Mouse (Mus musculus) neural tube, embryonic 13.5 days (tissue): ENCODE results near the gene Elobl. TPM values are rescaled to one million over a fixed set of nuclear protein-coding genes. Genes with fewer than 3 reads are reported as not detected.

Source experiments
- ATAC-seq: fragments of 200-750 bp; cut with Nextera tagmentation; 2 replicates; pipeline ENCODE4 v1.8.0; 2017; ENCODE audit warnings: low read depth, mild to moderate bottlenecking, moderate TSS enrichment, moderate library complexity
- H3K27ac ChIP-seq: fragments of 300-500 bp; sonication (generic); replicated peaks from 2 replicates; pipeline ENCODE4 v1.5.1; 2015; ENCODE audit warnings: moderate library complexity, mild to moderate bottlenecking, inconsistent platforms
- H3K27me3 ChIP-seq: fragments of 300-500 bp; sonication (generic); 2 replicates; pipeline ENCODE4 v1.6.1; 2015; ENCODE audit warnings: mild to moderate bottlenecking, inconsistent platforms
- H3K36me3 ChIP-seq: fragments of 300-500 bp; sonication (generic); 2 replicates; pipeline ENCODE4 v1.6.1; 2015; ENCODE audit warnings: mild to moderate bottlenecking, inconsistent platforms
- H3K4me1 ChIP-seq: fragments of 300-500 bp; sonication (generic); replicated peaks from 2 replicates; pipeline ENCODE4 v1.6.1; 2015; ENCODE audit warnings: inconsistent platforms
- H3K4me2 ChIP-seq: fragments of 300-500 bp; sonication (generic); 2 replicates; pipeline ENCODE4 v1.6.1; 2015; ENCODE audit warnings: inconsistent platforms, mild to moderate bottlenecking, moderate library complexity
- H3K4me3 ChIP-seq: fragments of 300-500 bp; sonication (generic); 2 replicates; pipeline ENCODE4 v1.5.1; 2015; ENCODE audit warnings: mild to moderate bottlenecking, inconsistent platforms
- H3K9ac ChIP-seq: fragments of 300-500 bp; sonication (generic); 2 replicates; pipeline ENCODE4 v1.6.1; 2015; ENCODE audit warnings: moderate library complexity, mild to moderate bottlenecking, inconsistent platforms
- H3K9me3 ChIP-seq: fragments of 300-500 bp; sonication (generic); 2 replicates; pipeline ENCODE4 v1.6.1; 2016; ENCODE audit warnings: inconsistent platforms
- WGBS: fragments of 180-500 bp; shearing (Covaris S2); methylation state at CpG from one replicate; pipeline ENCODE4 v1.1.7; 2015; 5-methylcytosine and 5-hydroxymethylcytosine counted together
- polyA plus RNA-seq: library from polyadenylated mRNA; unstranded; fragments of >200 nt; fragmentation: Nextera tagmentation; extraction: Ambion mirVana; gene quantifications from 2 replicates; pipeline ENCODE4 v1.2.1, GENCODE M21; 2015

Elobl gene
- polyA plus RNA-seq, 1 experiment from 2014 or later: not detected

- no peak for ATAC-seq
- Histone ChIP-seq H3K9ac (no peak overlapping the region), H3K4me1 (peaks cover 9% of the 10 kb centered on the region), H3K9me3 (no peaks in the 10 kb centered on the region), H3K36me3 (0 out of 2 replicates have a peak, but pooled peaks cover 3% of the 10 kb centered on the region), H3K27ac (no peak overlapping the region), H3K4me3 (no peak overlapping the region), H3K27me3 (no peaks in the 10 kb centered on the region), H3K4me2 (no peak overlapping the region)
- 90% methylated on average over 13 of the region's 13 CpGs for WGBS
These were observed 16.0 kb downstream of the Elobl start for GRCm38 (mm10) chr11:88950640-88951250.

GRCm38 (mm10) chr11:88949802-88950639 is 16.7 kb downstream of the Elobl start:
- Histone ChIP-seq H3K27ac (no peak overlapping the region), H3K4me3 (no peak overlapping the region), H3K36me3 (0 out of 2 replicates have a peak, but pooled peaks cover 3% of the 10 kb centered on the region), H3K4me1 (peaks cover 9% of the 10 kb centered on the region), H3K9ac (no peak overlapping the region), H3K4me2 (no peak overlapping the region), H3K9me3 (no peaks in the 10 kb centered on the region), H3K27me3 (no peaks in the 10 kb centered on the region)
- 85% methylated on average over 8 of the region's 8 CpGs for WGBS
- ATAC-seq: no peak

DNA sequence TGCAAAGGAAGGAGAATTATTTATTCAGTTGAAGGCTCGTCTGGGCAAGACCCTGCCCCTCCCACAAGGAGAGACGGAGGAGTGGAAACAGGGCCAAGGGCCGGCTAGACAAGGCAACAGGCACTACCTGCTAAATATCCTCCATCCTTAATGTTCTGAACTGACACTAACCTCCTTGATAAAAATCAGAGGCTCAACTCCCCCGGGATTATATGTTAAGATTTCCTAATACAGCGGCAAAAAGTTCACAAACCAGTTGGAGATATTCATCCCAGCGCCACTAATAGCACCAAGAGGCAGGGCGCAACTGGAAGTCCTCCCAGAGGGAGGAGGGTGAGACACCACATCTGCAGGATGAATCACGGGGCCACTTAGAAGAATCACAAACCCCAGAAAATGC is 17.8 kb downstream of the Elobl start:
- no peak overlapping the region for H3K9ac ChIP-seq
- 79% methylated on average over 8 of the region's 8 CpGs for WGBS
- no peak overlapping the region for H3K27ac ChIP-seq
- H3K27me3 ChIP-seq: no peaks in the 10 kb centered on the region
- H3K36me3 ChIP-seq: peaks cover 9% of the 10 kb centered on the region; the same call in 1 of the 2 replicates
- H3K4me1 ChIP-seq: 0 out of 2 replicates have a peak, but pooled peaks cover under 1% of the 10 kb centered on the region
- ATAC-seq: no peak
- H3K9me3 ChIP-seq: no peaks in the 10 kb centered on the region
- H3K4me2 ChIP-seq: no peak overlapping the region
- no peak overlapping the region for H3K4me3 ChIP-seq

DNA sequence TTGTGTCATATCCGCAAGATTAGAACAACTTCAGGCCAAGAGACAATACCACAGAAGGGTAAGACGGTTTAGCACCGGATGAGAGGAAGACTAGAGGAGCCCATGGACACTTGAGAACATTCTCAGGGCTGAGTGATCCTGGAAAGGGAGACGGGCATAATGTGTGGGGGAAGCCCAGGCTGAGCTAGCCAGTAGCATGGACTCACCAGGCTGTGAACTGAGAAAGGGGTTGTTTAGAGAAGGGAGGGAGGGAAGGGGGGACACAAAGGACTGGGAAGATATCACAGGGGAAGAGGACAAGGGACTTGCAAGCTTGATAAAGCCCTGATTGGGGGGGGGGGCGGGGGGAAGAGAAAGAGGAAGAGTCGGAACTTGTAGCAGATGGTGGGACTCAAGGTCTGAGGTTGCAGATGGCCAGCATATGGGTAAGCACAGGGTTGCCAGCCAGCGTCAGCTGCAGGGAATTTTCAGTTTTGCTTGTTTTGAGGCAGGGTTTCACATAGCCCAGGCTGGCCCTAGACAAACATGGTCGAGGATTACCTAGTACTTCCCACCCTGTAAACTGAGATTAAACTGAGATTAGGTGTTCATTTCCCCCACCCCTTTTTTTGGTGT is 20.7 kb downstream of the Elobl start:
- no peak overlapping the region for H3K9ac ChIP-seq
- peaks cover 13% of the 10 kb centered on the region for H3K36me3 ChIP-seq
- H3K4me1 ChIP-seq: no peaks in the 10 kb centered on the region
- no peak overlapping the region for H3K27ac ChIP-seq
- H3K27me3 ChIP-seq: no peaks in the 10 kb centered on the region
- H3K4me3 ChIP-seq: no peak overlapping the region
- no peak overlapping the region for H3K4me2 ChIP-seq
- H3K9me3 ChIP-seq: no peaks in the 10 kb centered on the region
- ATAC-seq: no peak
- WGBS: 84% methylated on average over 7 of the region's 8 CpGs

DNA sequence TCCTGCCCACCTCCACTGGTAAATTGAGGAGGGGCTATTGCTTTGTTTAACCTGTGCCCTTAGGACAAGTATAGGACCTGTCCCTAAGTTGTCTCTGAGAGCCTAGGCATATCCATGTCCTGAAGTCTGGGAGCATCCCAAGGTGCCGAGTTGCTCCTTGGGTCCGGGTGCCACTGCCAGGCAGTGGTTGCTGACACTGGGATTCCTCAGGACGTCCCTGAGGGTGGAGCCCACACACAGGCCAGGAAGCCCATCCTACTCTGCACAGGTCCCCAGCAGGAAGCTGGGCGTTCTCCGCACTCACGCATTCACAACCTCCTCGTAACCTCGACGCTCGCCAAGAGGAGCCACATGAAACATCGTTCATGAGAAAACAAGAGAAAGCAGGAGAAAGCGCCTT is 25.2 kb downstream of the Elobl start:
- no peak overlapping the region for H3K4me2 ChIP-seq
- ATAC-seq: no peak

GRCm38 (mm10) chr11:88939634-88940033 is 27.1 kb downstream of the Elobl start:
- peaks cover 19% of the 10 kb centered on the region for H3K36me3 ChIP-seq
- no peak overlapping the region for H3K9ac ChIP-seq
- H3K4me2 ChIP-seq: no peak overlapping the region
- no peaks in the 10 kb centered on the region for H3K9me3 ChIP-seq
- H3K27me3 ChIP-seq: no peaks in the 10 kb centered on the region
- no peak for ATAC-seq
- H3K27ac ChIP-seq: no peak overlapping the region
- no peaks in the 10 kb centered on the region for H3K4me1 ChIP-seq
- WGBS: 90% methylated on average over 4 of the region's 4 CpGs
- no peak overlapping the region for H3K4me3 ChIP-seq

More for the DNA sequence above, 25.2 kb downstream of the Elobl start:
- H3K9me3 ChIP-seq: no peaks in the 10 kb centered on the region
- H3K4me1 ChIP-seq: no peaks in the 10 kb centered on the region
- H3K27me3 ChIP-seq: no peaks in the 10 kb centered on the region
- H3K9ac ChIP-seq: no peak overlapping the region
- 80% methylated on average over 12 of the region's 12 CpGs for WGBS
- no peak overlapping the region for H3K27ac ChIP-seq
- peaks cover 10% of the 10 kb centered on the region for H3K36me3 ChIP-seq
- H3K4me3 ChIP-seq: no peak overlapping the region

GRCm38 (mm10) chr11:88938770-88939169 is 28.0 kb downstream of the Elobl start:
- 95% methylated on average over 2 of the region's 2 CpGs for WGBS
- H3K4me3 ChIP-seq: no peak overlapping the region
- no peak overlapping the region for H3K4me2 ChIP-seq
- no peaks in the 10 kb centered on the region for H3K4me1 ChIP-seq
- peaks cover 19% of the 10 kb centered on the region for H3K36me3 ChIP-seq
- H3K9me3 ChIP-seq: no peaks in the 10 kb centered on the region
- H3K27me3 ChIP-seq: no peaks in the 10 kb centered on the region
- H3K9ac ChIP-seq: no peak overlapping the region
- H3K27ac ChIP-seq: no peak overlapping the region
- ATAC-seq: no peak

DNA sequence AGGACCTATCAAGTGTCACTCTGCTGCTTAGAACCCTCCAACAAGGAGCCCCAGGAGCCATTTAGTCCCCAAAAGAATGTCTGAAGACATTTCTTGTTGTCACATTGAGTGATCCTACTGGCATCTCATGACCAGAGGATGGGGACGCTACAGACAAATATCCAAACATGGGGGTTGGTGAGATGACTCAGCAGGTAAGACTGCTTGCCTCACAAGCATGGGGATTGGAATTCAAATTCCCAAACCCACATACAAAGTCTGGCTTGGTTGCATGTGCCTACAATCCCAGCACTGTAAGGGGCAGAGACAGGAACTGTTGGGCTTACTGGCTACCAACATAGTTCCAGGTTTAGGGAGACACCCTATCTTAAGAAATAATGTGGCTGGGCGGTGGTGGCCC is 28.8 kb downstream of the Elobl start:
- H3K27me3 ChIP-seq: no peaks in the 10 kb centered on the region
- H3K9me3 ChIP-seq: no peaks in the 10 kb centered on the region
- no peak overlapping the region for H3K9ac ChIP-seq
- H3K36me3 ChIP-seq: peaks cover 23% of the 10 kb centered on the region; the same call in 1 of the 2 replicates
- 94% methylated on average over 2 of the region's 2 CpGs for WGBS
- H3K4me2 ChIP-seq: no peak overlapping the region
- H3K4me3 ChIP-seq: no peak overlapping the region
- no peak for ATAC-seq
- H3K4me1 ChIP-seq: no peaks in the 10 kb centered on the region
- no peak overlapping the region for H3K27ac ChIP-seq

DNA sequence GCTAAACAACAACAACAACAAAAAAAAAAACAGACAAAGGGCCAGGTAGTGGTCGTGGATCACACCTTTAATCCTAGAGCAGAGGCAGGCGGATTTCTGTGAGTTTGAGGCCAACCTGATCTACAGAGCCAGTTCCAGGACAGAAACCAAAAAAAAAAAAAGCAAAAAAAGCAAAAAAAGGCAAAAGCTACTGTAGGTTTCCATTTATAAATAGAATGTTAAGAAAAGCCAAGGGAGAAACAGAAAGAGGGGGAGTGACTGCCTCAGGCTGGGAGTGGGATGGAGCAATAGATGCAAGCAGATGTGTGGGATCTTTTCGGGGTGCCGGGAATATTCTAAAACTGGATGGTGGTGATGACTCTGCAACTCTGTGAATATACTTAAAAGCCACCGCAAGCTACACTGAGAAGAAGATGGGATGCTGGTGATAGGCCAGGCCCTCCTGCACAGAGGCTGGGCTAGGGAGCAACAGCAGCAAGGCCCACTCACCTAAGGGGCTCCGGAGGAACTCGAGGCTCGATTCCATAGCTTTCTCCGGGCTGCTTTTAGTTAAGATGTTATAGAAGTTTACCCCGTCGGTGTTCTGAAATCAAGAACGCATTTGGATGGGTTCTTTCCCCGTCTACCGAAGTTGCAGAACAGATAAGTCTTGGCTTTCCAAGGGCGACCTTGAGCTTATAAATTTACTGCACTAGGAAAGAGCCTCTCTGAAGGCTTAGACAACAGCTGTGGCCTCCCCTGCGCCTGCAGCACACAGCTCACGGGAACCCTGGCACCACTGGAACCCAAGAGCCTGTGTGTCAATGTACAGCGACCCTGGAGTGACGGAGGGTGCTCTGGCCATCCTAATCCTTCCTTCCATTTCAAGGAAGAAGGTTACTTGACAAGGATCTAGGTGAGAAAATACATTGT is 32.4 kb downstream of the Elobl start:
- no peaks in the 10 kb centered on the region for H3K9me3 ChIP-seq
- 92% methylated on average over 19 of the region's 19 CpGs for WGBS
- peaks cover 30% of the 10 kb centered on the region for H3K36me3 ChIP-seq
- H3K9ac ChIP-seq: no peak overlapping the region
- no peak overlapping the region for H3K4me3 ChIP-seq
- H3K4me1 ChIP-seq: no peaks in the 10 kb centered on the region
- H3K27me3 ChIP-seq: no peaks in the 10 kb centered on the region
- no peak overlapping the region for H3K4me2 ChIP-seq
- no peak for ATAC-seq
- H3K27ac ChIP-seq: no peak overlapping the region

GRCm38 (mm10) chr11:88933030-88933429 is 33.7 kb downstream of the Elobl start:
- Histone ChIP-seq H3K36me3 (peaks cover 30% of the 10 kb centered on the region), H3K27ac (no peak overlapping the region), H3K9ac (no peak overlapping the region), H3K27me3 (no peaks in the 10 kb centered on the region), H3K4me2 (no peak overlapping the region), H3K9me3 (no peaks in the 10 kb centered on the region), H3K4me3 (no peak overlapping the region), H3K4me1 (no peaks in the 10 kb centered on the region)
- ATAC-seq: no peak
- 94% methylated on average over 9 of the region's 9 CpGs for WGBS

DNA sequence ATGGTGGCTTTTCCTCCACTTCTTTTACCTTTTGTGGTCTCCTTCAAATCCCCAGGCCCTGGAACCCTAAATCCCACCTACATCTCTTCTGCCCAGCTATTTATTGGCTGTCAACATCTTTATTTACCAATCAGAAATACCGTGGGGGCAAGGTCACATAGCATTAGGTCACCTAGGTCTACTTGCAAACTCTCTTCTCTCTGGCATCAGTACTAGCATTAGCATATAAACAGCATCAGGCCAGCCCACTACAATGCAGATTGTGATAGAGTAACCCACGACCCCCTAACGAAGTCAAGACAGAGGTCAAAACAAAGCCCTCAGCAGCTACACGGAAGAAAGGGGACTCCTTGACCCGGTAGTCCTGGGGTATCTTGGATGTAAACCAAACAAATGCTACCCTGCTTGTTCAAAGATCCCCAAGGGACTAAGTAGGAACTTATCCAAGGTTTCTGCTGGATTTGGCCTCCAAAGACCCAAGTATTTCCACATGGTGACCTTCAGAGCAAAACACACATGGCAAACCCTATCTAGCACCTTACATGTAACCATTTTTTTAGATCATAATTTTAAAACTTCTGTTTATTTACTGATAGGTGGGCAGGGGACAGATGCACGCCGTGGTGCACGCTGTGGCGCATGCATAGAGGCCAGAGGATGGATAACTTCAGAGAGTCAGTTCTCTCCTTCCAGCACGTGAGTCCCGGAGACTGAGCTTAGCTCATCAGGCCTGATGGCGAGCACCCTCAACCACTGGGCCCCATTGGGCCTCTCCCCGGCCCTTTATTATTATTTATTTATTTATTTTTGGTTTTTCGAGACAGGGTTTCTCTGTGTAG is 34.8 kb downstream of the Elobl start:
- Histone ChIP-seq H3K27me3 (no peaks in the 10 kb centered on the region), H3K4me1 (no peaks in the 10 kb centered on the region), H3K9me3 (no peaks in the 10 kb centered on the region), H3K4me3 (no peak overlapping the region), H3K4me2 (no peak overlapping the region), H3K9ac (no peak overlapping the region), H3K36me3 (peaks cover 30% of the 10 kb centered on the region), H3K27ac (no peak overlapping the region)
- no peak for ATAC-seq
- WGBS: 75% methylated on average over 14 of the region's 14 CpGs
